Mouse (Mus musculus): ENCODE data around the gene Emid1.
A peak's percentile ranks its signal among the peaks of the same experiment; 100 is the strongest.

Emid1 gene

DNA sequence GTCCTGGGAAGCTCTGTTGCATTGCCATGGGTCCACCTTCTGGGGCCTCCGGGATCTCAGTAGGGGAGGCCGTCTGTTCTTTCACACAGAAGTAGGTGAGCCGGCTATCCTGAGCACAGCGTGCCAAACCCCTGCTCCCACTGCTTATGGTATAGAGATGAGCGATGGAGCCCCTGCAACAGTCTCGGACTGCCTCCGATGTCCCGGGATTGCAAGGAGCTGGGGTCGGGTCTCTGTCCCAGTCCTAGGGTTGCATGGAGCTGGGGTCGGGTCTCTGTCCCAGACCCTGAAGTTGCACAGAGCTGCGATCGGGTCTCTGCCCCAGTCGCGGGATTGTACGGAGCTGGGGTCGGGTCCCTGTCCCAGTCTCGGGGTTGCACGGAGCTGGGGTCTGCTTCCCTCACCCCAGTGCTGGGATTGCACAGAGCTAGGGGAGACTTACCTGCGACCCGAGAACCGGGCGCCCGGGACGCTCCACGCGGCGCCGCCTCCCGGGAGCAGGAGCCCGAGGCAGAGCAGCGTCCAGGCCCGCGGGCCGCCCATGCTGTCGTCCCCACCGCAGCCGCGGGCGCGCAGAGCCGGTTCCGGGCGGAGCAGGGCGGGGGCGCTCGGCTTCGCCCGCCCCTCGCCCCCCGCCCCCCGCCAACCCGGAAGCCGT is at the start of gene Emid1:
Gene Emid1, minus strand, starts transcription at position 578 of the 658 bp plus-strand sequence.
- DNase-seq, result peak; percentile 44

GRCm38 (mm10) chr11:5199879-5200278 is 47.8 kb upstream of the Emid1 start:
- no peak for DNase-seq

DNA sequence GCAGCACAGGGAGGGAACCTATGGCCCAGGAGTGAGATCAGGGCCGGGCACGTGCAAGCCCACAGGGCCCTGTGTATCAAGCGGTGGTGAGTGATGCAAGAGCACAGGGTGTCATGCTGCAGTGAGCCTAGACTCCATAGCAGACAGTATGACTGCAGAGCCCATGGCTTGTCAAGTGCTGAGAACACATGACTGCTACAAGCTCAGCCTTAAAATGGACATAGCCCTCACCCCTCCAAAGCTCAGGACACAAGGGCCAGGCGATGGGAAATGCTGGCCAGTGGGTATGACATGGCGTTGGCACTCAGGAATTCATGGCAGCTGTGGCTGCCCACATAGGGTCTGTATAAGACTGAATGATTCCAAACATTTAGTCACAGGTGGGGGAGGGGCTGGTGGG is 45.0 kb upstream of the Emid1 start:
- no peak for DNase-seq

GRCm38 (mm10) chr11:5196583-5196982 is 44.5 kb upstream of the Emid1 start:
- DNase-seq, result no peak

DNA sequence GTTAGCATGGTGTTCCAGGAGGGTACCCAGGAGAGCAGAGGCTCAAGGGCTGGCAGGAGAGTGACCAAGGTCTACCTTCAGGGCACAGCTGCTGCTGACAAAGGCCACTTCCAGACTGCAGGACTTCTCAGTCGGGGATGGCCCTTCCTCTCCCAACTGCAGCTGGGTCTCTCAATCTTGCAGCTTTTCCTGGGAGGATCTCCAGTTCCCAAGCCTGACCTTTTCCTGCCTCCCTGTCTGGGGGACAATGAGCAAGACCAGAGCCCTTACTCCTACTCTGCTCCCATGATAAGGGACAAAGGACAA is 41.5 kb upstream of the Emid1 start:
- no peak for DNase-seq

- DNase-seq, result no peak
Measured at GRCm38 (mm10) chr11:5192840-5193575, 41.0 kb upstream of the Emid1 start.

- DNase-seq, result no peak
Measured at GRCm38 (mm10) chr11:5192084-5192516, 40.0 kb upstream of the Emid1 start.

- DNase-seq, result no peak
Measured at GRCm38 (mm10) chr11:5189239-5189933, 37.3 kb upstream of the Emid1 start.

GRCm38 (mm10) chr11:5188170-5188569 is 36.1 kb upstream of the Emid1 start:
- no peak for DNase-seq

GRCm38 (mm10) chr11:5184832-5185231 is 32.8 kb upstream of the Emid1 start:
- DNase-seq, result no peak

DNA sequence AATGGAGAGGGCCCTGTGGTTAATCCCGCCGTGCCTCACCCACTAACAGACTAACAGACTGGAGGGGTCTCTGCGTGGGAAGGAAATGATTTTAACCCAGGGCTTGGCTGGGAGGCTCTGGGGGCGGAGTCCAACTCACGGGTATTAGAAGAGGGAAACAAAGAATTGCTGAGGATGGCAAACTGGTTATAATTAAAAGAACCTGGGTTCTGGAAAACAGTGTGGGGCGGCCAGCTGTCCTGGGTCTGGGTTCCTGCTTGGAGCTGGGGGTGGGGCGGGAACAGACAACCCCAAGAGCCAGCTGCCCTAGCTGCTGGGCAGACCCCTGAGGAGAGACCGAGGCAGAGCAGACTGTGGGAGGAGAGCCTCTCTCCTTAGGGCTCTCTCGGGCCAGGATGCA is 32.2 kb upstream of the Emid1 start:
- DNase-seq, result no peak

GRCm38 (mm10) chr11:5182870-5183269 is 30.8 kb upstream of the Emid1 start:
- no peak for DNase-seq

DNA sequence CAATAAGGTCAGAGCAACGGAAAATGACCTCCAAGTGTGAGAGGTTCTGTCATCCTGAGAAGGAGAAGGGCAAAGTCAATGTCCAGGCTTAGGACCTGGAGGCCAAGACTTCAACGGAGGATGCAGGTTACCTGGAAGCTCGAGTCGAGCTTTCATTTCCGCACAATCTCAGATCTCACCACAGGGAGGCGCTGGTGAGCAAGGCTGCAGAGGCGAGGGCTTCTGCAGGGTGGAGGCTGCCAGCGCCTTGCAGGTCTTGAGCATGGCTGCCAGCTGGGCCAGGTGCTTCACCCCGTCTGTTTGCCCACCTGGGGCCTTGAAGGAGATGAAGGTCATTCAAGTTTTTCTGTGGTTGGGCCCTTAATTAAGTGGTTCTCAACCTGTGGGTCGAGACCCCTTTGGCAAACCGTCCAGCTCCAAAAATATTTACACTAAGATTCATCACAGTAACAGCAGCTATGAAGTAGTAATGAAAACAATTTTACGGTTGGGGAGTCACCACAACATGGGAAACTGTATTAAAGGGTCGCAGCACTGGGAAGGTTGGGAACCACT is 29.9 kb upstream of the Emid1 start:
- DNase-seq, result peak; percentile 90

DNA sequence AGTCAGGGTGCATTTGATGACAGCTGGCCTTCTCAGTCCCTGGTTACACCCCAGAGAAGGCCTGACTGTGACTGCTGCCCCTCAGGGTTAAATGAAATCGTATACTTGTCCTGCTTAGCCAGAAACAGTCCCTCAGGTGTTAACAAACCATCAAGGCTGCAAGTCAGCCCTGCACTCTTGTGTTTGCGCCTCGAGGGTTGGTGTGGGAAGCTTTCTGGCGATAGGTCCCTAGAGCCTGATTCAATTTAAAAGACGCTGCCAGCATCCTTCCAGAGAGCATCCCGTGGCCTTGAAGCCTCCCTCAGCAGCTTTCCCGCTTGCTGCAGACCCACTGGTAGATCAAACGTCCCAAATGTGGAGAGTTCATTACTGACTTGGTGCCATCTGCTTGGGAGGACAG is 27.3 kb upstream of the Emid1 start:
- no peak for DNase-seq

- peak; percentile 57 for DNase-seq
Measured at GRCm38 (mm10) chr11:5177171-5177570, 25.1 kb upstream of the Emid1 start.

DNA sequence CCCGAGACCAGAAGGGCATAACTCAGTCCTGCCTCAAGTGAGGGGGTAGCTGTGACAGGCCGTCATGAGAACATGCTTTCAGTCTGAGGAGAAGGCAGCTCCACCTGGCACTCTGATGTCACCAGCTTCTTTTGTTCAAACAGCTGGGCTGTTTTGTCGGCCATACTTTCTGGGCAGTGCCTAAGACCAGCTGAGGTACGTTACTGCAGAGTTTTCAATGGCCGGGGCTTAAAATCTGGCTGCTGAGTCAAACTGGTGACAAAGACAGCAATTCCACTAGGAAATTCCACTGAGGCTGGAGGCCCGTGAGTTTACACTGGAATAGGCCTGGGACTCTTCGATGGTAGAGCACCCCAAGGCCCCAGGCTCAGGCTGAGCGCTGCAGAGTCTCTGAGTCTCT is 24.6 kb upstream of the Emid1 start:
- no peak for DNase-seq

GRCm38 (mm10) chr11:5175866-5176265 is 23.8 kb upstream of the Emid1 start:
- no peak for DNase-seq

GRCm38 (mm10) chr11:5175141-5175540 is 23.1 kb upstream of the Emid1 start:
- DNase-seq, result no peak

DNA sequence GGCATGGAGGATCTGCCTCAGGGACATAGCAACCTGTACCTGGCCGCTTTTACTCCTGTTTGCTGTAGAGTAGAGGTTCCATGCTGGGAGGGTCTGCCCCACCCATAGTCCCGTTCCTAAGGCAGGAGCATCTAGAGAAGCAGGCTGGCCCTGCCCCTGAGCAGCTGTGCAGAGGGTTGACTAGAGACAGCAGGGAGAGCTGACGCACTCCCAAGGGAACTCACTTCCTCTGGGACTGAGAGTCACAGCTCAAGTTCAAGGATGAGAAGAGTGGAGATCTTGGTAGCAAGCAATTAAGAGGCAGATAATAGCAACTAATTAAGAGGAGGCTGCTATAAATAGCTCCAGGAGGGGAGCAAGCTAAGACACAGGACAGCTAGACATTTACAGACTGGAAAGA is 20.8 kb upstream of the Emid1 start:
- no peak for DNase-seq

GRCm38 (mm10) chr11:5167311-5167710 is 15.3 kb upstream of the Emid1 start:
- no peak for DNase-seq

- peak; percentile 77 for DNase-seq
Measured at GRCm38 (mm10) chr11:5165471-5165916, 13.4 kb upstream of the Emid1 start.

- DNase-seq, result no peak
Measured at GRCm38 (mm10) chr11:5164310-5164709, 12.3 kb upstream of the Emid1 start.

- no peak for DNase-seq
Measured at GRCm38 (mm10) chr11:5163421-5163820, 11.4 kb upstream of the Emid1 start.
